Mouse (Mus musculus) lung, adult 2 months (tissue): ENCODE results near the gene Hist1h2ah.

ENCODE experiments used
- CTCF ChIP-seq: fragments of 200-500 bp; IDR thresholded peaks from 2 replicates; pipeline ENCODE4 v1.5.1; 2011; ENCODE audit warnings: mild to moderate bottlenecking, low read length, control low read depth; ENCODE audit not compliant: insufficient read depth
- POLR2A ChIP-seq: fragments of 200-500 bp; IDR thresholded peaks from 2 replicates; pipeline ENCODE4 v1.6.1; 2011; ENCODE audit warnings: low read depth, mild to moderate bottlenecking, control low read depth, low read length, borderline replicate concordance; ENCODE audit errors: extremely low read depth

DNA sequence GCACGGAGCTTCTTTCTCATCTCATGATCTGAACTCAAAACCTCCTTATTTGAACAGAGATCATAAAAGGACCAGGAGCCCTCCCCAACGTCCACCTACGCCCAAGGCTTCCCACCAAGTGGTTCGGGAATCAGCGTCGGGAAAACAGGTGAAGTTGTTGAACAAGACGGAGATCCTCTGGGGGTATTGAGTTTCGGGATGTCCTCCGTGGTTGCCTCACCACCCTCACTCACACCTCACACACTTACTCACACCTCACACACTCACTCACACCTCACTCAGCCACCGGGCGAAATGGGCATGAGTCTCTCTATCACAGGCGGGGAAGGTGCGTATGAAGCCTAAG, 38.6 kb downstream of the Hist1h2ah start:
- no peak for TF ChIP-seq CTCF
- no peak for TF ChIP-seq POLR2A
